Mouse (Mus musculus): Measurements from ENCODE around the gene Mars. TPM values are rescaled to one million over a fixed set of nuclear protein-coding genes. Genes with fewer than 3 reads are reported as not detected.

The Mars gene
- total and polyA plus RNA-seq, 3 experiments: 147 to 195 TPM; not detected in 1

- TF ChIP-seq USF2 (IDR thresholded peaks at IDR 0.05; ENCODE audit: borderline replicate concordance in 1 of 2, insufficient read depth in 1 of 2, low read depth in 1 of 2, low read length in 2 of 2) (no peak), ZKSCAN1 (IDR thresholded peaks at IDR 0.05; ENCODE audit: low read depth, low read length) (no peak)
Measured at GRCm38 (mm10) chr10:127318009-127318408, 6.4 kb upstream of the Mars start (continued).

- Histone ChIP-seq H3K4me1 (ENCODE audit: control insufficient read depth in 1 of 2, insufficient read depth in 2 of 2, low read length in 2 of 2) (peaks cover 9 to 26% of the 10 kb centered on the region in 2 experiments), H3K9ac (ENCODE audit: control insufficient read depth, low read depth, low read length, poor library complexity, severe bottlenecking) (peak overlapping the region; percentile 57; the same call in 1 of the 2 replicates), H3K27me3 (ENCODE audit: control insufficient read depth in 1 of 2, insufficient read depth in 2 of 2, low read length in 2 of 2) (no peaks in the 10 kb centered on the region), H3K27ac (ENCODE audit: control insufficient read depth, low read depth, low read length) (peak overlapping the region; percentile 94), H3K4me3 (ENCODE audit: control insufficient read depth in 1 of 2, insufficient read depth in 1 of 2, low read depth in 2 of 2, low read length in 2 of 2) (no peak overlapping the region), H3K9me3 (replicated peaks; ENCODE audit: insufficient read depth, low read length) (no peaks in the 10 kb centered on the region), H3K79me2 (ENCODE audit: control insufficient read depth, insufficient read depth, low read length, poor library complexity) (no peaks in the 10 kb centered on the region), H3K36me3 (ENCODE audit: control insufficient read depth in 1 of 2, insufficient read depth in 2 of 2, low read length in 2 of 2) (peaks cover 0 to 18% of the 10 kb centered on the region in 2 experiments; a peak in 2 of 4 replicates)
- peak; percentile 77 for DNase-seq (ENCODE audit: low read depth, low spot score)
- TF ChIP-seq GABPA (IDR thresholded peaks at IDR 0.05; ENCODE audit: low read depth, low read length) (no peak), ELF1 (IDR thresholded peaks at IDR 0.05; ENCODE audit: low read depth, low read length) (no peak), TAL1 (IDR thresholded peaks at IDR 0.05; ENCODE audit: low read length) (no peak), ZC3H11A (IDR thresholded peaks at IDR 0.05; ENCODE audit: low read depth, low read length) (no peak), MEF2A (IDR thresholded peaks at IDR 0.05; ENCODE audit: extremely low read depth, insufficient replicate concordance, low read depth, low read length, poor library complexity, severe bottlenecking) (no peak), MYB (IDR thresholded peaks at IDR 0.05; ENCODE audit: low read depth, low read length) (0 out of 2 replicates have a peak, but pooled peaks have one; percentile 30), USF2 (IDR thresholded peaks at IDR 0.05; ENCODE audit: borderline replicate concordance in 1 of 2, insufficient read depth in 1 of 2, low read depth in 1 of 2, low read length in 2 of 2) (peak in 1 of 2 experiments; percentile 67; a peak in 1 of 4 replicates), RAD21 (IDR thresholded peaks at IDR 0.05; ENCODE audit: low read depth, low read length) (no peak), USF1 (IDR thresholded peaks at IDR 0.05; ENCODE audit: low read depth, low read length) (peak; percentile 94), RCOR1 (IDR thresholded peaks at IDR 0.05; ENCODE audit: low read depth, low read length) (peak; percentile 58; the same call in 1 of the 2 replicates), UBTF (IDR thresholded peaks at IDR 0.05; ENCODE audit: borderline replicate concordance, insufficient read depth, low read depth, low read length) (no peak), POLR2A (IDR thresholded peaks at IDR 0.05; ENCODE audit: control insufficient read depth in 1 of 2, insufficient read depth in 1 of 2, low read depth in 1 of 2, low read length in 2 of 2, poor library complexity in 1 of 2) (0 out of 4 replicates have a peak, but pooled peaks of 1 of the 2 experiments have one; percentile 24), MYC (IDR thresholded peaks at IDR 0.05; ENCODE audit: low read depth, low read length) (peak; percentile 98), SMC3 (IDR thresholded peaks at IDR 0.05; ENCODE audit: low read depth, low read length) (no peak), NELFE (IDR thresholded peaks at IDR 0.05; ENCODE audit: low read depth, low read length) (peak; percentile 27; the same call in 1 of the 2 replicates), EP300 (IDR thresholded peaks at IDR 0.05; ENCODE audit: low read depth in 1 of 2, low read length in 2 of 2) (peak; percentile 75 to 84; a peak in 3 of 4 replicates), CTCF (IDR thresholded peaks at IDR 0.05 in 2 of 3, conservative IDR thresholded peaks at IDR 0.05 in 1 of 3; ENCODE audit: control insufficient read depth in 1 of 3, insufficient read depth in 1 of 3, low read depth in 2 of 3, low read length in 3 of 3, poor library complexity in 1 of 3, severe bottlenecking in 1 of 3) (no peak), ZMIZ1 (IDR thresholded peaks at IDR 0.05; ENCODE audit: low read depth, low read length) (no peak), ZKSCAN1 (IDR thresholded peaks at IDR 0.05; ENCODE audit: low read depth, low read length) (no peak), SIN3A (IDR thresholded peaks at IDR 0.05; ENCODE audit: low read length) (peak; percentile 89), POLR2AphosphoS2 (IDR thresholded peaks at IDR 0.05; ENCODE audit: low read length) (no peak), GATA1 (IDR thresholded peaks at IDR 0.05; ENCODE audit: low read depth, low read length) (peak; percentile 93), MXI1 (IDR thresholded peaks at IDR 0.05; ENCODE audit: low read depth, low read length) (peak; percentile 95), POLR2AphosphoS5 (IDR thresholded peaks at IDR 0.05; ENCODE audit: borderline replicate concordance, low read depth, low read length) (no peak), CHD1 (IDR thresholded peaks at IDR 0.05; ENCODE audit: low read depth, low read length) (no peak), TBP (IDR thresholded peaks at IDR 0.05; ENCODE audit: low read depth, low read length) (0 out of 2 replicates have a peak, but pooled peaks have one; percentile 38), JUND (IDR thresholded peaks at IDR 0.05; ENCODE audit: low read depth, low read length) (no peak), CHD2 (IDR thresholded peaks at IDR 0.05; ENCODE audit: low read length) (no peak), E2F4 (IDR thresholded peaks at IDR 0.05; ENCODE audit: borderline replicate concordance, low read depth, low read length) (no peak), MAFK (IDR thresholded peaks at IDR 0.05; ENCODE audit: borderline replicate concordance, low read depth, low read length) (no peak), TCF12 (IDR thresholded peaks at IDR 0.05; ENCODE audit: low read depth, low read length) (peak; percentile 70), BHLHE40 (IDR thresholded peaks at IDR 0.05; ENCODE audit: borderline replicate concordance, low read depth, low read length) (peak; percentile 100), ETS1 (IDR thresholded peaks at IDR 0.05; ENCODE audit: low read depth, low read length) (peak; percentile 90), MAZ (IDR thresholded peaks at IDR 0.05; ENCODE audit: low read depth, low read length) (peak; percentile 44; the same call in 1 of the 2 replicates)
Measured at GRCm38 (mm10) chr10:127317277-127317676, 5.7 kb upstream of the Mars start.
